In the genomic region with DNA sequence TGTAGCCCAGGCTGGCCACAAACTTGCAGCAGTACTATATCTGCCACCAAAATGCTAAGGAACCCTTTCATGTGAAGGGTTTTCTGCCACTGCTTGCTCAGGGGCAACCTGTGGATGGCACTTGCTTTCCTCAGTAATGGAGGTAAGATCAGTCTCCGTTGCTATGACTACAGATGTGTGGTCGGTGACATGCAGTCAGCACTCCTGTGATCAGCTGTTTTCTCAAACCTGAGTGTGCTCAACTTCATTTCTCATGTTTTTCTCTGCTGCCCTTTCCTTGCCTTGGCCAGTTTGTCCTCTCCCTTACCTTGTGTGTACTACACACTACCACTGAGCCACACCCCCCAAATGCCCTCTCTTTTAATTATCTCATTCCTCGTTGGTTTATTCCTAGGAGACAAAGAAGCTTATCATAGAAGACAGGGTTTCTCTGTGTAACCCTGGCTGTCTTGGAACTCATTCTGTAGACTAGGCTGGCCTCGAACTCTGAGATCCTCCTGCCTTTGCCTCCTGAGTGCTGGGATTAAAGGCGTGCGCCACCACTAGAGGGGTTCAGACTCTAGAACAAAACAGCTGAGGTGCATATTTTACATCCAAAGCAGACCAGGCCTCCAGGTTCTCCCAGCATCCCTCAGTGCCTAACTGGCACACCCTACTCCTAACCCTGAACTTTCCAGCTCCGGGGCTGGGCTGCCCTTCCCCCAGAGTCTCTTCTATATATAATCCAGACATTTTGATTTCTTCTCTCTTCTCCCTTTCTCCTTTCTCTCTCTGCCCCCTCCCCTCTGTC, we compare ENCODE assay signal across 25 mouse cellular contexts. TPM values are rescaled to one million over a fixed set of nuclear protein-coding genes. Genes with fewer than 3 reads are reported as not detected.
DNase-seq lines count a peak whose midpoint lies in the region; ATAC-seq and TF ChIP-seq lines count a peak whose summit lies in the region.
"Had no signal": no experiment of that assay in that cellular context is flagged by ENCODE, and none has a peak within 500 bp of the region (broad histone marks: within the 10 kb centered on the region; RNA-seq: fewer than 3 reads in every experiment).

No protein-coding gene starts in this region.

- H3K27me3 ChIP-seq in heart, adult 2 months (ENCODE audit: control insufficient read depth, insufficient read depth, low read length): no peaks in the 10 kb centered on the region
- no peaks in the 10 kb centered on the region for H3K27me3 ChIP-seq in liver, embryonic 14.5 days (ENCODE audit: control insufficient read depth, insufficient read depth, low read length)
- peaks cover 17% of the 10 kb centered on the region; the same call in 1 of the 2 replicates for H3K27me3 ChIP-seq in liver, embryonic 12.5 days (replicated peaks)
- no peaks in the 10 kb centered on the region for H3K27me3 ChIP-seq in midbrain, postnatal 0 days (ENCODE audit: insufficient read depth, low read length)
- H3K27me3 ChIP-seq in midbrain, embryonic 14.5 days (ENCODE audit: control insufficient read depth, insufficient read depth, low read length): no peaks in the 10 kb centered on the region
- H3K27me3 ChIP-seq: CH12.LX; embryonic facial prominence, embryonic 13.5 days; forebrain, embryonic 13.5 days; hindbrain, embryonic 15.5 days had no signal

- no peak overlapping the region for H3K4me3 ChIP-seq in heart, adult 2 months
- no peak overlapping the region for H3K4me3 ChIP-seq in liver, embryonic 14.5 days (ENCODE audit: insufficient read depth in 1 of 2, low read depth in 2 of 2, low read length in 2 of 2)
- H3K4me3 ChIP-seq in liver, embryonic 12.5 days: no peak overlapping the region
- no peak overlapping the region for H3K4me3 ChIP-seq in midbrain, postnatal 0 days (ENCODE audit: low read depth, low read length)
- no peak overlapping the region for H3K4me3 ChIP-seq in midbrain, embryonic 14.5 days (replicated peaks; ENCODE audit: low read depth, low read length)
- H3K4me3 ChIP-seq: embryonic facial prominence, embryonic 13.5 days; forebrain, embryonic 13.5 days; gastrocnemius, adult 2 months; heart, embryonic 15.5 days; hindbrain, embryonic 15.5 days had no signal

- no peaks in the 10 kb centered on the region for H3K36me3 ChIP-seq in heart, adult 2 months (ENCODE audit: control insufficient read depth, insufficient read depth, low read length)
- H3K36me3 ChIP-seq in liver, embryonic 14.5 days (replicated peaks; ENCODE audit: control insufficient read depth, insufficient read depth, low read depth): peaks cover 8% of the 10 kb centered on the region
- H3K36me3 ChIP-seq in liver, embryonic 12.5 days: peaks cover 38% of the 10 kb centered on the region
- peaks cover 38% of the 10 kb centered on the region for H3K36me3 ChIP-seq in midbrain, postnatal 0 days (ENCODE audit: insufficient read depth, low read length)
- H3K36me3 ChIP-seq in midbrain, embryonic 14.5 days (ENCODE audit: control insufficient read depth, insufficient read depth, low read length): peaks cover 39% of the 10 kb centered on the region

- no peak for TF ChIP-seq EP300 in heart, adult 2 months (IDR thresholded peaks at IDR 0.05; ENCODE audit: insufficient read depth, low read depth, low read length)
- no peak for TF ChIP-seq EP300 in liver, embryonic 14.5 days (IDR thresholded peaks at IDR 0.05; ENCODE audit: low read depth)

- TF ChIP-seq CTCF in heart, adult 2 months (IDR thresholded peaks at IDR 0.05): no peak
- TF ChIP-seq CTCF in liver, embryonic 14.5 days (IDR thresholded peaks at IDR 0.05; ENCODE audit: low read depth): 0 out of 2 replicates have a peak, but pooled peaks have one; percentile 11
- 0 out of 2 replicates have a peak, but pooled peaks have one; percentile 5 for TF ChIP-seq CTCF in midbrain, postnatal 0 days (IDR thresholded peaks at IDR 0.05)

- no peaks in the 10 kb centered on the region for H3K9me3 ChIP-seq in liver, embryonic 14.5 days (ENCODE audit: control insufficient read depth, low read length)
- no peaks in the 10 kb centered on the region for H3K9me3 ChIP-seq in liver, embryonic 12.5 days (replicated peaks)
- no peaks in the 10 kb centered on the region for H3K9me3 ChIP-seq in midbrain, postnatal 0 days (ENCODE audit: low read length)
- H3K9me3 ChIP-seq in midbrain, embryonic 14.5 days (ENCODE audit: control insufficient read depth, low read length): no peaks in the 10 kb centered on the region
- H3K9me3 ChIP-seq: embryonic facial prominence, embryonic 13.5 days; forebrain, embryonic 13.5 days; G1E; heart, embryonic 15.5 days; hindbrain, embryonic 15.5 days had no signal

- no peak overlapping the region for H3K9ac ChIP-seq in heart, adult 2 months (ENCODE audit: low read depth, low read length)
- H3K9ac ChIP-seq in liver, embryonic 14.5 days (replicated peaks): no peak overlapping the region
- H3K9ac ChIP-seq in liver, embryonic 12.5 days: no peak overlapping the region
- H3K9ac ChIP-seq in midbrain, postnatal 0 days (replicated peaks; ENCODE audit: low read length, poor library complexity, severe bottlenecking): no peak overlapping the region
- H3K9ac ChIP-seq in midbrain, embryonic 14.5 days (replicated peaks; ENCODE audit: low read length): no peak overlapping the region
- H3K9ac ChIP-seq: embryonic facial prominence, embryonic 13.5 days; forebrain, embryonic 13.5 days; heart, embryonic 15.5 days; hindbrain, embryonic 15.5 days had no signal

- H3K27ac ChIP-seq in heart, adult 2 months: no peak overlapping the region
- H3K27ac ChIP-seq in liver, embryonic 14.5 days: no peak overlapping the region
- no peak overlapping the region for H3K27ac ChIP-seq in liver, embryonic 12.5 days
- no peak overlapping the region for H3K27ac ChIP-seq in midbrain, postnatal 0 days (ENCODE audit: low read depth, low read length)
- H3K27ac ChIP-seq in midbrain, embryonic 14.5 days (replicated peaks; ENCODE audit: low read depth, low read length): no peak overlapping the region
- H3K27ac ChIP-seq: embryonic facial prominence, embryonic 13.5 days; forebrain, embryonic 13.5 days; heart, embryonic 15.5 days; hindbrain, embryonic 15.5 days had no signal

- intact Hi-C loops in heart, adult 2 months (cut with DNase I): loop anchor here (10.0 kb wide), 1 partner anchor 209 kb away; no protein-coding TSS in a partner anchor

- no peak overlapping the region for H3K4me2 ChIP-seq in liver, embryonic 14.5 days (ENCODE audit: low read depth)
- H3K4me2 ChIP-seq in liver, embryonic 12.5 days: no peak overlapping the region
- H3K4me2 ChIP-seq in midbrain, postnatal 0 days (ENCODE audit: low read depth, low read length, poor library complexity, severe bottlenecking): no peak overlapping the region
- H3K4me2 ChIP-seq in midbrain, embryonic 14.5 days (ENCODE audit: low read length): no peak overlapping the region
- H3K4me2 ChIP-seq: embryonic facial prominence, embryonic 13.5 days; forebrain, embryonic 13.5 days; heart, embryonic 11.5 days; heart, embryonic 15.5 days; hindbrain, embryonic 15.5 days had no signal

- 69% methylated on average over 7 of the region's 7 CpGs for WGBS in heart, adult 2 months
- WGBS in liver, embryonic 14.5 days (ENCODE audit: insufficient replicate concordance): 58% methylated on average over 7 of the region's 7 CpGs
- WGBS in liver, embryonic 12.5 days (ENCODE audit: insufficient replicate concordance): 68% methylated on average over 7 of the region's 7 CpGs
- WGBS in midbrain, postnatal 0 days: 74% methylated on average over 7 of the region's 7 CpGs
- 76% methylated on average over 7 of the region's 7 CpGs for WGBS in midbrain, embryonic 14.5 days

- peak; percentile 86 for DNase-seq in heart, adult 11 months
- no peak for DNase-seq in heart, adult 2 months
- DNase-seq in liver, embryonic 14.5 days (ENCODE audit: low read depth in 3 of 3, low spot score in 3 of 3): no peak
- DNase-seq in midbrain, postnatal 0 days (ENCODE audit: low spot score): no peak
- DNase-seq in midbrain, embryonic 14.5 days: no peak
- peak; percentile 38 for DNase-seq in induced T-regulatory cell, adult 2 months (ENCODE audit: low read depth)
- DNase-seq in B cell, adult 2 months: no peak
- DNase-seq: adrenal gland, adult 2 months; adrenal gland, postnatal 25 days; cerebellum, adult 18-20 months; cerebellum, adult 9-11 months; cerebellum, postnatal 36 days; gastrocnemius, adult 2 months; gastrocnemius, postnatal 36 days; heart, adult 18-20 months; heart, postnatal 36 days had no signal

- no peaks in the 10 kb centered on the region for H3K79me2 ChIP-seq in heart, adult 2 months (replicated peaks; ENCODE audit: control insufficient read depth, insufficient read depth, low read length)

- H3K4me1 ChIP-seq in heart, adult 2 months (ENCODE audit: control insufficient read depth, insufficient read depth, low read length): peaks cover 1% of the 10 kb centered on the region; the same call in 1 of the 2 replicates
- no peaks in the 10 kb centered on the region; a peak in 1 of 4 replicates for H3K4me1 ChIP-seq in liver, embryonic 14.5 days (replicated peaks; ENCODE audit: control insufficient read depth in 2 of 2, insufficient read depth in 2 of 2, low read length in 1 of 2)
- peaks cover 15% of the 10 kb centered on the region for H3K4me1 ChIP-seq in liver, embryonic 12.5 days
- no peaks in the 10 kb centered on the region for H3K4me1 ChIP-seq in midbrain, postnatal 0 days (ENCODE audit: insufficient read depth, low read length)
- H3K4me1 ChIP-seq in midbrain, embryonic 14.5 days (ENCODE audit: control insufficient read depth, insufficient read depth, low read length): no peaks in the 10 kb centered on the region
- H3K4me1 ChIP-seq: forebrain, embryonic 13.5 days; heart, embryonic 15.5 days; hindbrain, embryonic 15.5 days had no signal

- TF ChIP-seq POLR2A in heart, adult 2 months (IDR thresholded peaks at IDR 0.05; ENCODE audit: insufficient read depth, low read depth, low read length): no peak

- no peak for ATAC-seq in liver, embryonic 14.5 days (ENCODE audit: insufficient read depth)
- no peak for ATAC-seq in liver, embryonic 12.5 days
- no peak for ATAC-seq in midbrain, postnatal 0 days (ENCODE audit: low FRiP score)
- ATAC-seq in midbrain, embryonic 14.5 days (ENCODE audit: low FRiP score, low TSS enrichment): no peak
- ATAC-seq: forebrain, embryonic 13.5 days; inflammation-experienced regulatory T-cells, adult 6 months had no signal

RNA-seq across cellular contexts. Expression of gene Hectd3, which starts 10.7 kb away (rescaled TPM):
- 10 to 100 TPM; 14.0 to 20.6 TPM for total RNA-seq in heart, adult 2 months (2021)
- 28.4 and 31.0 TPM in 2 replicates for polyA plus RNA-seq in heart, adult 2 months (2012; rRNA removed)
- 8.0 and 8.9 TPM in 2 replicates for polyA plus RNA-seq in liver, embryonic 14.5 days (2012; rRNA removed)
- 4.9 and 5.7 TPM in 2 replicates for polyA plus RNA-seq in liver, embryonic 14.5 days (2014; fragmentation: Nextera tagmentation; extraction: Ambion mirVana)
- 11.8 TPM in 2 replicates for polyA plus RNA-seq in liver, embryonic 12.5 days (2016; fragmentation: Nextera tagmentation; extraction: Ambion mirVana)
- 45.5 and 46.5 TPM in 2 replicates for total RNA-seq in midbrain, postnatal 0 days (2014; rRNA removed)
- 20.2 and 22.6 TPM in 2 replicates for polyA plus RNA-seq in midbrain, postnatal 0 days (2015; fragmentation: Nextera tagmentation; extraction: Ambion mirVana)
- polyA plus RNA-seq in midbrain, embryonic 14.5 days (2014; fragmentation: Nextera tagmentation; extraction: Ambion mirVana): 17.2 and 18.6 TPM in 2 replicates

RNA-seq across cellular contexts. Expression of gene Urod, which starts 11.6 kb away (rescaled TPM):
- 10 to 100 TPM; 86.7 to 91.9 TPM for total RNA-seq in heart, adult 2 months (2021)
- 77.1 and 117 TPM in 2 replicates for polyA plus RNA-seq in heart, adult 2 months (2012; rRNA removed)
- 414 and 441 TPM in 2 replicates for polyA plus RNA-seq in liver, embryonic 14.5 days (2012; rRNA removed)
- polyA plus RNA-seq in liver, embryonic 14.5 days (2014; fragmentation: Nextera tagmentation; extraction: Ambion mirVana): 567 and 604 TPM in 2 replicates
- polyA plus RNA-seq in liver, embryonic 12.5 days (2016; fragmentation: Nextera tagmentation; extraction: Ambion mirVana): 547 and 565 TPM in 2 replicates
- total RNA-seq in midbrain, postnatal 0 days (2014; rRNA removed): 25.5 and 50.0 TPM in 2 replicates
- 36.6 and 36.8 TPM in 2 replicates for polyA plus RNA-seq in midbrain, postnatal 0 days (2015; fragmentation: Nextera tagmentation; extraction: Ambion mirVana)
- polyA plus RNA-seq in midbrain, embryonic 14.5 days (2014; fragmentation: Nextera tagmentation; extraction: Ambion mirVana): 48.6 and 54.8 TPM in 2 replicates

RNA-seq across cellular contexts. Expression of gene Eif2b3, which starts 13.4 kb away (rescaled TPM):
- total RNA-seq in heart, adult 2 months (2021): 10 to 100 TPM; 12.0 to 14.6 TPM
- 7.9 and 11.6 TPM in 2 replicates for polyA plus RNA-seq in heart, adult 2 months (2012; rRNA removed)
- polyA plus RNA-seq in liver, embryonic 14.5 days (2012; rRNA removed): 12.3 and 17.3 TPM in 2 replicates
- polyA plus RNA-seq in liver, embryonic 14.5 days (2014; fragmentation: Nextera tagmentation; extraction: Ambion mirVana): 32.7 and 34.3 TPM in 2 replicates
- polyA plus RNA-seq in liver, embryonic 12.5 days (2016; fragmentation: Nextera tagmentation; extraction: Ambion mirVana): 55.2 and 55.3 TPM in 2 replicates
- total RNA-seq in midbrain, postnatal 0 days (2014; rRNA removed): 20.7 and 21.7 TPM in 2 replicates
- 57.5 and 58.4 TPM in 2 replicates for polyA plus RNA-seq in midbrain, postnatal 0 days (2015; fragmentation: Nextera tagmentation; extraction: Ambion mirVana)
- polyA plus RNA-seq in midbrain, embryonic 14.5 days (2014; fragmentation: Nextera tagmentation; extraction: Ambion mirVana): 49.7 and 52.0 TPM in 2 replicates

Comparison
In these comparisons a context has a peak if more than half of its experiments do, and no peak if none do; other contexts are left out.
1. DNase-seq: peak in heart, adult 11 months (single experiment) and induced T-regulatory cell, adult 2 months (single experiment); none in heart, adult 2 months (0 of 2), liver, embryonic 14.5 days (0 of 3), midbrain, postnatal 0 days (single experiment), midbrain, embryonic 14.5 days (single experiment) and B cell, adult 2 months (0 of 2).